Mouse (Mus musculus) thymus, postnatal 10 days (tissue): ENCODE results near the gene Dnaaf5.

Source experiments
- DNase-seq, 2 experiments: peaks; one replicate each; pipeline ENCODE4 v3.0.0; 2021; ENCODE audit warnings: low spot score in 2 of 2

The Dnaaf5 gene

DNA sequence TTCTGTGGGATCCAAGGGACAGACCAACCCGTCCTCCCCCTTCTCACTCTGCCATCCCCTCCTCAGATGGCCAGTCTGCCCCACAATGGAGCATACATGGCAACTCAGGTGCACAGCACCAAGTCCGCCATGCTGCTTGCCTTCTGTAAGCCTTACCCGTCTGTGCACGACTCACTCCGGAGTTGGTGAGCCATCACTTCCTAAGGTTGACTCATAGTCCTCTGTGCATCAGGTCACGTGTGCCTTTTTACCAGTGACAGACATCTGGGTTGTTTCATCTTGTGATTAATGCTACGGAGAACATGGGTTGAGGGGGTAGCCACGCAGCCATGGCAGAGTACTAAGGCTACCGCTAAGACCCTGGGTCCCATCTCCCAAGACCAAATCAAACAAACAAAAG lies 9.4 kb upstream of the Dnaaf5 start:
- DNase-seq: no peak

DNA sequence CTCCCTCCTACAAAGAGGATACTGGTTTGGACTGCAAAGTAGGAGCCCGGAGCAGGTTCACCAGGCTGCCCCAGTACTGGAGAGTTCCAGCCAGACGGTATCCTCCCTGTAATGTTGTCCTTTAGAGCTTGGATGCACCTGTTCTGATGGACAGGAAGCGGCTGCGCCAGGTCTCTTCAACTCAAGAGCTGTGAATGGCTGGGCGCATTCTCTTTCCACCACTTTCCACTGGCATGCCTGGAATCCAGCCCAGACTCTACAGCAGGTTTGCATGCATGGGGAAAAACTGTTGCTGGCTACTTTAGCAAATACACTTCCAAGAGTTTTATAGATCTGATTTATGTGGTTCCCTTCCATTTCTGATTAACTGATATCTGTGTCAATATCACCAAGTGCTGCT lies 8.7 kb upstream of the Dnaaf5 start:
- no peak for DNase-seq

DNA sequence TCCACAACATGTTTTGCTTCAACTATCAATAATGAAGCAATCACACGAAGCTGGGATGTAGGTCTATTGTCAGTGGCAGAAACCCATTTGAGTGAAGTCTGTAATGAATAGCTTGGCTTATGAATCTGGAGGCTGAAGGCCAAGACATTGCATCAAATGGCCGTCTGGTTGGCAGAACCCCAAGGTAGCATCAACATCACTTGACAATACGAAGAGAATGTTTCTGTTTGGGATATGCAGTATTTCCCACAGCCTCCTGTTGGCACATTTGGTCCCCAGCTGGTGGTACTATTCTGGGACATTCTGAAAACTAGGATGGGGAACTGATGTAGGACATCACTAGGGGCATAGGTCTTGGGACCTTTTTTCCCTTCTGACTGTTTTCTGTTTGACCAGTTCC lies 6.1 kb upstream of the Dnaaf5 start:
- no peak for DNase-seq

DNA sequence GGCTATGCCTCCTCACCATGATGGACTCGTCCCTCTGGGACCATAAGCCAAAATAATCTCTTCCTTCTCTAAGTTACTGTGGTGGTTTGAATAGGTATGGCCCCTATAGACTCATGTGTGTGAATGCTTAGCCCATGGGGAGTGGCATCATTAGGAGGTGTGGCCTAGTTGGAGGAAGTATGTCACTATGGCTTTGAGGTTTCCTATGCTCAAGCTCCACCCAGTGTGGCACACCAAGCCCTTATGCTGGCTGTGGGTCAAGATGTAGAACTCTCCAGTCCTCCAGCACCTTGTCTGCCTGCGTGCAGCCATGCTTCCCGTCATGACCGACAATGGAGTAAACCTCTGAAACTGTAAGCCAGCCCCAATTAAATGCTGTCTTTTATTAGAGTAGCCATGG lies 4.3 kb upstream of the Dnaaf5 start:
- no peak for DNase-seq

DNA sequence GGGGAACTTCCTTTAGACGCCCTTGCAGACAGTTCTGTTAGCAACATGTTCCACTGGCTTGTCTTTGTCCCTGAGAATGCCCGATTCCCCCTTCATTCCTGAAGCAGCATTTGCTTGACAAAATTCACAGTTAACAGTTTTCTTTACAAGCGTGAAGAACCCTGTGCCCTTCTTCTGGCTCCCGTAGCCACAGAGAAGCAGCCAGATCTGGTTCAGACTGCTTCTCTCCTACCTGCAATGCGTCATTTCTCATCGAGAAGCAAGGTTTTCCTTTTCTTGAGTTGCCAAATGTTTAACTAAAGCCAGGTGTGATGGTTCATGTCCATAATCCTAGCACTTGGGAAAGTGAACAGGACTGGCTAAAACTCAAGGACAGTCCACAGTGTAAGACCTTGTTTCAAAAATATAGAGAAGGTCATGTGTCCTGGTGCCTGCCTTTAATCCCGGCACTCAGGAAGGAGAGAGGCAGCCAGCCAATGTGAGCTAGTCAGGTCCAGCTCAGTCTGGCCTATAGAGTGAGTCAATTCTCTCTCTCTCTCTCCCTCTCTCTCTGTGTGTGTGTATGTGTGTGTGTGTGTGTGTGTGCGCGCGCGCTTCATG lies 3.4 kb upstream of the Dnaaf5 start:
- DNase-seq: no peak

DNA sequence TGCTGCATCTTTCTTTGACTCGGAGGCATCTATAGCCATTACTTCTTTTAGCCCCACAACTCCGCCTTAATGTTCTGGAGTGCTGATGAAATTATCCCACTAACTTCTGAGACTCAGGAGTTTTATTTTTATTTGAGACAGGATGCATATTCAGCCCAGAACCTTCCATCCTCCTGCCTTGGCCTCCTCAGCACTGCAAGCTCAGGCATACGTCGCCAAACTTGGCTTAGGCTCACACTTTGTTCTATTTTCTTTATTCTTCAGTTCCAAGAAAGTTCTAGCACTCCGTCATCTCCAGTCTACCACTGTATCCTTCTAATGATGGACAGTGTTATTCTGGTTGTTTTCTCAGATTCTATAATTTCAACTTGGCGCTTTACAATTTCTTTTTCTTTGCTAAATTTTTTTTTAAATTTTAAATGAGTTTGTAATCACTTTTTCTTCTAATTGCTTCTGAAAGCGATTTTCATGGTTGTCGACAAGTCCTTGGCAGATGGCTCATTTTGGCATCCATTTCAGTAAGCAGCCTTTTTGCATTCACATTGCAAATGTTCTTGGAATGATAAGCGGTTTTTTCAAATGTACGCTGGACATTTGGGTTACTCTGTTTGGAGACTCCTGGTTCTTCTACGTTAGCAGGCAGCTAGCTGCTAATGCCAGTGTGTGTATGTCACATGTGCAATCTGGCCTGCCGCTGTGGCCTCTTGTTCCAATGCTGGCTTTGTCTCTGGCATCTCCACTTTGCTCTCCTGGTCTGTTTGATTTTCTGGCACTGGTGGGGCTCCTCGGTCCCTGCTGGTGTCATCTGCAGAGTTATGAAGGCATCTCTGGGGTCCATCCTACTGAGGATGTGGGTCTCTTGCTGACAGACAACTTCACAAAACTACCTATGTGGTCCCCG lies 2.6 kb upstream of the Dnaaf5 start:
- DNase-seq: no peak

DNA sequence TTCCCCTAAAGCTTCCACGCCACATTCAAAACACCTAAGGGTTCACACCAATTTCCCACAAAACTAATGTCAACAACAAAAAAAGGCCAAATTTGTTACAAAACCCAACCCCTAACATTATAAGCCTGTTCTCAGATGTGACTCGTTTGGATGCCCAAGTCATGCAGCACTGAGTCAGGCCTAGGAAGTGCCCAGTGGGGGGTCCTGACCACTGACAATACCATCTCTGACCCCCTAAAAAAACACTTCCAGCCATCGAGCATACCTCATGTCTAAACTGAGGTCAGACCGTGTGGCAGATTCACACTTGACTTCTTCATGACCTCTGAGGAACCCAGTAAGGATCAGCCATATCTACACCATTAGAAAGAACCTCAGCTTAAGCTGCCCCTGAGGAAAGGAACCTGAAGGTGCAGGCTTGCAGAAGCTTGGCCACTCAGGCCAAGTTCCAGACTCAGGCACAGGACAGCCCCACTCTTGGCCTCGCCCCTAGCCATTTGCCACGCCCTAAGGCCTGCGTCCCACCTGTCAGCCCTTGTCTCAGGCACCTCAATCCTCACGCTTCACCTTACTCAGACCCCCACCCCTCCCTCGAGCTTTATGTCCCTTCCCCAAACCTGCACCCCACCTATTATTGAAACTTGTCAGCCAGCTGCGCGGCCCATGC lies 884 bp upstream of the Dnaaf5 start:
- DNase-seq: no peak

DNA sequence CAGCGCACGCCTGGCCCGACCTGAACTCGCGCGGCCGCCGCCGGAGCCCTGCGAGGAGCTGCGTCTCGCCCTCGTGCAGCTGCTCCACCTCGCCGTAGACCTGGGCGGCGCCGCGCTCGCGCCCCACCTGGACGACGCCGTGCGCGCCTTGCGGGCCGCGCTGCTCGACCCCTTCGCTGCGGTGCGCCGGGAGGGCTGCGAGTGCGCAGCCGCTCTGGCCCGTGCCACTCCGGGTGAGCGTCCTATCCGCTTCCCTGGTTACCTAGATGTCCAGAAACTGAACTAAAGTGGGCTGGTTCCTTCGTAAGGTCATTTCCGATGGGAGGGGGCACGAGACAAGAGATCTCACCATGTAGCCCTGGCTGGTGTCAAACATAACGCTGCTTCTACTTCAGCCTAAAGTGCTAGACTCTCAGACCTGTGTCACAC lies 594 bp downstream of the Dnaaf5 start:
- DNase-seq: peak; percentile 42 to 48

DNA sequence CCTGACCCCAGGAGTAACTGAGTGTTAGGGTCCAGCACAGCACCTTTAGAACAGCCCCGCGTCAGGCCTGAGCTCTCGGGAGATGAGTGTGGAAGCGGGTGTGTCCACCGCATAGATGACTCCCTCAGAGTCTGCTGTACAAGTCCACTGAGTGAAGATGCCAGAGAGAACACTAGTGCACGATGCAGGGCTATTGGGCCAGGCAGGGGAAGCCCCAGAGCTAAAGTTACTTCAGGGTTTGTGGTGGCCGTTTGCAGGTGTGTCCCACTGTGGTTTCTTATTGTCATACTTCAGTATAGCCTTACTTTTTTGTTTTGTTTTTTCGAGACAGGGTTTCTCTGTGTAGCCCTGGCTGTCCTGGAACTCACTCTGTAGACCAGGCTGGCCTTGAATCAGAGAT lies 10.9 kb downstream of the Dnaaf5 start:
- no peak for DNase-seq

DNA sequence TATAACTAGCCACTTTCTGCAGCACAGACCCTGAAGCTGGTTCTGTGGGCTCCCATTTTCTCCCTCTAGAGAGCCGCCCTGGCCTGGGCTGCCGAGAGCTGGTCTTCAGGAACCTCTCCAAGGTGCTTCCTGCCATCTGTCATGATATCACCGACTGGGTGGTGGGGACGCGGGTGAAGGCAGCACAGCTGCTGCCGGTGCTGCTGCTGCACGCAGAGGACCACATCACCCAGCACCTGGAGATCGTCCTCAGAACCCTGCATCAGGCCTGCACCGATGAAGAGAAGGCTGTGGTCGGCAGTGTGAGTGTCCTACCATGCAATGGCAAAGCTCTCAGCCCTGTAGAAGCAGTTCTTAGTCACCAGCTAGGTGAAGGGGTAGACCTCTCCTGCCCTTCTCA lies 11.6 kb downstream of the Dnaaf5 start:
- DNase-seq: peak; percentile 74 to 81

DNA sequence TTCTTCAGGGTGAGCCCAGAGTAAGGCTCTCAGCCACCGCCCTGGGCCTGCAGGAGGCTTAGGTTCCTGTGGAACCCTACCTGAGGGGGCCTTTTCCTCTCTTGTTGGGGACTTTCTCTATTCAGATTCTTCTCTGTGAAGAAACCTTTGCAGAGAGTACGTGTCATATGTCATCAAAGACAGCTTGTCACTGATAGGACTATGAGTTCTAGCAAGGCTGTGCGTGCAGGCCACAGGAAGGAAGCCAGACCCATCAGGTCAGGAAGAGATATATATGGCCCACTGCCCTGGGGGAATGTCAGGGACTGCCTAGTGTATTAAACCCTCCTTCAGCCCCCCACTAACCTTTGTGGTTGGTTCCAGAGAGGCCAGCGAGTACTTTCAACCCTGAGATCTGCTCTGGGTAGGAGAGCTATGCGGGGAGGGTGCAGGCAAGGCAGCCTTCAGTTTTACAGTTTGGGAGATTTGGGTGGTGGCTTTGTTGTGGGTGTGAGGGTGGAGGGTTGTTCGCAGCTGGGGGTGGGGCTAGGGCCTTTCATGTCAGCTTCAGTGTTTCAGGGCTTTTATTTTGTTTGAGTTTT lies 16.8 kb downstream of the Dnaaf5 start:
- peak; percentile 83 to 84 for DNase-seq

DNA sequence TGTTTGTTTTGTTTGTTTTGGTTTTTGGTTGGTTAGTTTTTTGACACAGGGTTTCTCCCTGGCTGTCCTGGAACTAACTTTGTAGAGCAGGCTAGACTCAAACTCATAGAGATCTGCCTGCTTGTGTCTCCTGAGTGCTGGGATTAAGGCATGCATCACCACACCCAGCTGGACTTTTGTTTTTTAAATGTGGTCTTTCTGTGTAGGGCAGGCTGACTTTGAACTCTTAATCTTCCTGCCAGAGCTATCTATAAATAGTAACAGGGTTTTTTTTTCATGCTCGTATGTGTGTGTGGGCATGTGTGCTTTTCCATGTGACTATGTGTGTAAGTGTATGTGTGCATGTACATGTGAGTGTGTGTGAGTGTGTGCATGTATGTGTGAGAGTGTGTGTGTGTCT lies 17.5 kb downstream of the Dnaaf5 start:
- no peak for DNase-seq

DNA sequence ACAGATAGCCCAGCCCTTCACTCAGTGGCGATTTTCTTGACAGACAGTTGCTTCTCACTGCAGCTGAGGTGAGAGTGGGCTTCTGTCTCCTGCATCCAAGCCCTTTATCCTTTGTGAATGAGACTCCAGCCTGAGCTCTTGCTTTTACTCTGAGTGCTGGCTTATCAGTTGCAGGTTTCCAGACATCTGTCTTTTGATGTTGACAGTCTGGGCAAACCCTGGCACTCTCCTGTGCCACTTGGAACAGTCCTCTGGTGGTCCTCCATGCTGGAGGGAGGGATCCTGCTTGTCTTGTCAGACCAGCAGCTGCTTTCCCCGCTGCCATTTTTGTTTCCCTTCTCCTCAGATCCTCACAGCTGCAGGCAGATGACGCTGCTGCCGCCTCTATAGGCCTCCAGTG lies 21.9 kb downstream of the Dnaaf5 start:
- DNase-seq: no peak

DNA sequence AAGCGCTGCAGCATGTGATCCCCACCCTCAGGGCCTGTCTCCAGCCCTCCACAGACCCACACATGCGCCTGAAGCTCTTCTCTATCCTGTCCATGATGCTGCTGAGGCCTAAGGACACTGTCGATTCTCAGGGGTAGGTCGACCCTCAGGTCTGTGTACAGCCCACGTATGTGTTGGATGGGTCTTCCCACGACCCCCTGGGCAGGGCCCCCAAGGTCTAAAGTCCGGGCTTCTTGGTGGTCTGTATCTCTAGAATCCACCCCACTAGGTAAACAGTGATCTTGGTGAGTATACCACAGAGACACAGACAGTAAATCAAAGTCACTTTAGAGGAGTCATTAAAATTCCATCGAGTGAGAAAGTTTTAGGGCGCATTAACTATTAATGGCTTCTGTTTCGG lies 24.1 kb downstream of the Dnaaf5 start:
- no peak for DNase-seq

DNA sequence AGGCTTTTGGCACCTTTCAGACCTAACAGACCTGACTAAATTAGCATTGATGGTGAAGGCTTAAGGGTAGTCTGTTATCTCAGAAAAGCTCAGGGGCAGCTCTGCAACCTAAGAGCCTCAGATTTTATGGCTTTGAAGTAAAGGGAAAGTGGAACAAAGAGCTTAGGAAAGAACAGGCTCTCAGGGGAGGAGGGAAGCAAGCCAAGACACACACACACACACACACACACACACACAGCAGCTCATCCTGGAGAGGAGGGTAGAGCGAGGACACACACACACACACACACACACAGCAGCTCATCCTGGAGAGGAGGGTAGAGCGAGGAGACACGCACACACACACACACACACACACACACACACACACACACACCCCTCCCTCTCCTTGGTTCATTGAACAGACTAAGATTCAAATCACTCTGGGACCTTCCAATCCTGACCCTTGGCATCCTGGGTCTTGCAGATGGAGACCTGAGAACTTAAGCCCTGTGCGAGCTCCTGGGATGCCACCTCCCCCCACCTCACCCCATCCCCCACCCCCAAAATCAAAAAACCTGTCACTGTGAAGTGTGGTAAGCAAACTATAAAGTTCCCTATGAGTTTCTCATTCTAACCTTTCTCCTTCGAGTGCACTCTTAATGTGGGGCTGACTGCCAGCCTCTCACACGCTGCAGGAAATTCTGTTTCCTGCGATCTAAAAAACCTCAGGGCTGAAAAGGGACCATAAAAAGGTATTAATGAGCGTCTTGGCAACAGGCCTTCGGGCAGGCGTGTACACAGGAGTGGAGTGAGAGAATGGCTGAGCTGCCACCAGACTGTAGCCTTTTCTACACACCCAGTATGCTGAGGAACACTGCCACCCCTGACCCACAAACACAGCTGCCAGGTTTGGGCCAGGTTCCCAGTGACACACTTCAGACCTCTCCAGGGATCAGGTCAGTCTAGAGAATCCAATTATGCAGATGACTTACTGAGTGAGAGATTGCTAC lies 24.8 kb downstream of the Dnaaf5 start:
- no peak for DNase-seq

DNA sequence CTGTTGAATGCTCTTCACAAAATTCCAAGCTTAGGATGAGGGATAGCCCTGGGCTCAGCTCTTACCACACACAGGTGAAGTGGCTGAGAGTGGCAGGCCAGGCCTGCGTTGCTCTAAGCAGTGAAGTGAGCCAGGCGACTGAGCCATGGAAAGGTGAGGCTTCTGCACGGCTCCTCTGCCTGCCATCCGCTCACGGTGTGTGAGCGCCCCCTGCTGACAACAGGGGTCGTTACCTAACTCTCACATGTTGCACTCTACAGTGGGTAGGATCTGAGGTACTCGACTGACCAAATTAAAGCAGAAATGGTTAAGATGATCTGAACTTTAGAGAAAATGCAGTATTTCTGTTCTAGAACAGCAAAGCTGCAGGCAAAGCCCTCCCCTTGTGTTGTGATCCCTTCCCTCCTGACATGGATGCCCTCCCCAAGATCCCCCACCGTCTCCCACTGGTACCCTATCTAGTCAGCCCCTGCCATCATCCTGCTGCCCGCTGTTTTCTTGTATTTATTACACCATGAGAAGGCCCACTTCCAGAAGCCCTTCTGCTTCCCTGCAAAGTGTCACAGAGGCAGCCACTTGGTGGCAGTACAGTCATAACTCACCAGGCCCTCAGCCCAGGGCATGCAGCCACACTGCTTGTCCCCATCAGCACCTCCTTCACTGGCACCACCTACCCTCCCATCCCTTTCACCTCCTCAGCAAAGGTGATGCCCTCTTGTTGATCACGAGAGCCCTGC lies 29.0 kb downstream of the Dnaaf5 start:
- peak; percentile 59 to 89 for DNase-seq

DNA sequence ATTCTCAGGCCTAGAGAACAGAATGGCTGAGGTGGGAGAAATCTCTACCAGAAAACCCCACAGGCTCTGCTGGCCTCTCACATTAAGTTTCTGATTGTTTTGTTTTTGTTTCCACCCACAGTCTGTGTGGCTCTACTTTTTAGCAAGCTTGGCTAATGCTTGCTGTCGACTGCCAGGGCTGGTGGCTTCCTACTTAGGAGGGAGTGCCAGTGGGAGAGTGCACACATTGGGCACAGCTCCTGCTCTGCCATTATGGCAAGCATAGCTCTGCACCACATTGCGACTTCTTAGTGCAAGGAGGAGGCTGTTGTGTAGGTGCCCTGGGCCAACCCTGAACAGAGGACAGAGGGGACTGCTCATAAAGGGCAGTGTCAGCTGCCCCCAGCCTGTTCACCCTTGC lies 33.1 kb downstream of the Dnaaf5 start:
- no peak for DNase-seq

DNA sequence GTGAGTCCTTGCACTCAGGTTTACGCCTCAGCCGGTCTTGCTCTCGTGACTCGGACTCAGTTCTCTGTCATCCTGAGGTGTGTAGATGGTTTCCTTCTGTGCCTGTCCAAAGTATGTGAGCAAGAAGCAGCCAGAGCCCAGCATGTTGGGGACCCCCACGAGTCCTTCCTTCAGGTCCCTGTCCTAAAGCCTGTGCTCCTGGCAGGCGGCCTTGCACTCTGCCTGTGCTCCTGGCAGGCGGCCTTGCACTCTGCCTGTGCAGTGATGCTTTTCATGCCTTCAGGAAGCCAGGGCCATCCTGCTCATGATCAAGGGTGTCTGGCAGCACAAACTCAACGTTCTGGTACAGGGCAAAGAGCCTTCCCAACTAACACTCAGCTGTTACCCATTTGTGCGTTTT lies 33.6 kb downstream of the Dnaaf5 start:
- no peak for DNase-seq

DNA sequence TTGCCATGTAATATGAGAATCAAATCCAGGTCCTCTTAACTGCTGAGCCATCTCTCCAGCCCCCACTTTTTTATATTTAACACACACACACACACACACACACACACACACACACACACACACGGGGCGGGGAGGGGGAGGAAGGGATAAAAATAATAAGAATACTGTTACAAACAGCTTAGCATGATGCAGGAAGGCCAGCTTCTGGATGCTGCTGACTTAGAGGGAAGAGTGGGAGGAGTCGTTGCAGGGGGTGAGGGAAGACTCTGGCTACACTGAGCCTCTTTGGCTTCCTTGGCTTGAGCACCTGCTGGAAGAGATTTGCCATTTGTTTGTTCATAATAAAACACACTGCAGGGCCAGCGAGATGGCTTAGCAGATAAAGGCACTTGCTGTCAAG lies 34.9 kb downstream of the Dnaaf5 start:
- no peak for DNase-seq

DNA sequence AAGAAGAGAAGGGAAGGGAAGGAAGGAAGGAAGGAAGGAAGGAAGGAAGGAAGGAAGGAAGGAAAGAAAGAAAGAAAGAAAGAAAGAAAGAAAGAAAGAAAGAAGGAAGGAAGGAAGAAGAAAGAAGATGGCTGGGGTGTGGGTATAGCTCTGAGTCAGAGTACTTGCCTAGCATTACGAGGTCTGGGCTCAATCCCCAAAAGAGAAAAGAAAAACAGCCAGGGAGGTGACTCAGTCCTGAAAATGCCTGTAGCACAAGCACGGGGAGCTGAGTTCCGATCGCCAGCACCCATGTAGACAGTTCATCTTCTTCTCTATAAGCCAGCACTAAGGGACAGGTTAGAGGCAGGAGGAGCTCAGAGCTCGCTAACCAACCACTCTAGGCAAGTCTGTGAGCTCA lies 39.7 kb downstream of the Dnaaf5 start:
- no peak for DNase-seq

DNA sequence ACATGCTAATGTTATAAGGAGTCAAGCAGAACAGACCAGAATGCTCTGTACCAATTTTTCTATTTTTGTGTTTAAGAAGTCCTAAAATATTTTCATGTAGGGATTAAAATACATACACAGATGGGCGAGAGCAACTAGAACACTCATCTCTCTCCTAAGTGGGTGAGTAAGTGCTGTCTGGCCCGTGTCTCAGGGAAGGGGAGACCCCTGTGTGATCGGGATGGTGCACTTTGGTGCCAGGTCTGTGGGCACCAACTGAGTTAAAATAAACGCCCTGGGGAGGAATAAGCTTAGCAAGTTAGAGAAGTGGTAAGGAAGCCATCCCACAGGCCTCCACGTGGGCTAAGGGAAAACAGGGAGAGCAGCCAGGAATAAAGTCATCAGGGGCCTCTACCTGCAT lies 40.9 kb downstream of the Dnaaf5 start:
- DNase-seq: no peak
